Mouse (Mus musculus): Measurements from ENCODE around the gene Smim7. TPM values are rescaled to one million over a fixed set of nuclear protein-coding genes. Genes with fewer than 3 reads are reported as not detected.

Gene Smim7
- polyA plus RNA-seq, 1 experiment from 2014 or later, result 112 TPM

GRCm38 (mm10) chr8:72572507-72572906 is 1.6 kb upstream of the Smim7 start:
- Histone ChIP-seq H3K4me1 (replicated peaks; ENCODE audit: control insufficient read depth, insufficient read depth, low read length) (0 out of 2 replicates have a peak, but pooled peaks cover 4% of the 10 kb centered on the region), H3K27ac (ENCODE audit: low read depth, low read length) (peak overlapping the region; percentile 90; the same call in 1 of the 2 replicates), H3K9me3 (ENCODE audit: control insufficient read depth) (no peaks in the 10 kb centered on the region), H3K27me3 (replicated peaks; ENCODE audit: control insufficient read depth, insufficient read depth, low read length) (no peaks in the 10 kb centered on the region), H3K36me3 (ENCODE audit: control insufficient read depth, insufficient read depth) (peaks cover 20% of the 10 kb centered on the region), H3K4me3 (ENCODE audit: low read depth, low read length) (peak overlapping the region; percentile 71), H3K4me2 (replicated peaks; ENCODE audit: low read depth) (peak overlapping the region; percentile 95), H3K9ac (ENCODE audit: low read depth, low read length) (peak overlapping the region; percentile 52; the same call in 1 of the 2 replicates)
- WGBS, result 13% methylated on average over 10 of the region's 10 CpGs
- TF ChIP-seq CTCF (IDR thresholded peaks at IDR 0.05; ENCODE audit: low read depth), result no peak
- ATAC-seq, result no peak

- no peak for TF ChIP-seq CTCF (IDR thresholded peaks at IDR 0.05; ENCODE audit: low read depth)
- peak within 1 kb of the TSS; percentile 52 for H3K9ac ChIP-seq (ENCODE audit: low read depth, low read length)
- WGBS, result 0% methylated on average over 45 of the region's 45 CpGs
Measured at GRCm38 (mm10) chr8:72571611-72572473, 954 bp upstream of the Smim7 start, which contains the start of gene Tmem38a. Tmem38a (plus strand) TSS chr8:72572055.

GRCm38 (mm10) chr8:72565970-72566369 is 4.9 kb downstream of the Smim7 start:
- H3K27me3 ChIP-seq (replicated peaks; ENCODE audit: control insufficient read depth, insufficient read depth, low read length), result no peaks in the 10 kb centered on the region
- no peak overlapping the region for H3K4me2 ChIP-seq (replicated peaks; ENCODE audit: low read depth)
- 91% methylated on average over 2 of the region's 2 CpGs for WGBS
- no peak overlapping the region for H3K9ac ChIP-seq (ENCODE audit: low read depth, low read length)
- H3K4me3 ChIP-seq (ENCODE audit: low read depth, low read length), result no peak overlapping the region
- no peaks in the 10 kb centered on the region for H3K9me3 ChIP-seq (ENCODE audit: control insufficient read depth)
- no peak overlapping the region for H3K27ac ChIP-seq (ENCODE audit: low read depth, low read length)
- H3K36me3 ChIP-seq (ENCODE audit: control insufficient read depth, insufficient read depth), result peaks cover 46% of the 10 kb centered on the region
- ATAC-seq, result no peak
- 0 out of 2 replicates have a peak, but pooled peaks cover 4% of the 10 kb centered on the region for H3K4me1 ChIP-seq (replicated peaks; ENCODE audit: control insufficient read depth, insufficient read depth, low read length)
- TF ChIP-seq CTCF (IDR thresholded peaks at IDR 0.05; ENCODE audit: low read depth), result no peak

More at GRCm38 (mm10) chr8:72571611-72572473, 954 bp upstream of the Smim7 start, which contains the start of gene Tmem38a:
- peak within 1 kb of the TSS; percentile 90 for H3K27ac ChIP-seq (ENCODE audit: low read depth, low read length)
- no peaks in the 10 kb centered on the region for H3K9me3 ChIP-seq (ENCODE audit: control insufficient read depth)
- peak within 1 kb of the TSS; percentile 71 for H3K4me3 ChIP-seq (ENCODE audit: low read depth, low read length)
- H3K27me3 ChIP-seq (replicated peaks; ENCODE audit: control insufficient read depth, insufficient read depth, low read length), result no peaks in the 10 kb centered on the region
- 0 out of 2 replicates have a peak, but pooled peaks cover 4% of the 10 kb centered on the region for H3K4me1 ChIP-seq (replicated peaks; ENCODE audit: control insufficient read depth, insufficient read depth, low read length)
- H3K4me2 ChIP-seq (replicated peaks; ENCODE audit: low read depth), result peak within 1 kb of the TSS; percentile 95
- peaks cover 26% of the 10 kb centered on the region for H3K36me3 ChIP-seq (ENCODE audit: control insufficient read depth, insufficient read depth)
- ATAC-seq, result no peak

GRCm38 (mm10) chr8:72561111-72561689 is 9.7 kb downstream of the Smim7 start:
- no peaks in the 10 kb centered on the region for H3K4me1 ChIP-seq (replicated peaks; ENCODE audit: control insufficient read depth, insufficient read depth, low read length)
- H3K4me2 ChIP-seq (replicated peaks; ENCODE audit: low read depth), result no peak overlapping the region
- no peak for ATAC-seq
- no peak for TF ChIP-seq CTCF (IDR thresholded peaks at IDR 0.05; ENCODE audit: low read depth)
- no peak overlapping the region for H3K4me3 ChIP-seq (ENCODE audit: low read depth, low read length)
- no peak overlapping the region for H3K9ac ChIP-seq (ENCODE audit: low read depth, low read length)
- no peaks in the 10 kb centered on the region for H3K9me3 ChIP-seq (ENCODE audit: control insufficient read depth)
- H3K27me3 ChIP-seq (replicated peaks; ENCODE audit: control insufficient read depth, insufficient read depth, low read length), result no peaks in the 10 kb centered on the region
- no peak overlapping the region for H3K27ac ChIP-seq (ENCODE audit: low read depth, low read length)
- WGBS, result 84% methylated on average over 1 of the region's 1 CpGs
- peaks cover 28% of the 10 kb centered on the region; the same call in 1 of the 2 replicates for H3K36me3 ChIP-seq (ENCODE audit: control insufficient read depth, insufficient read depth)

DNA sequence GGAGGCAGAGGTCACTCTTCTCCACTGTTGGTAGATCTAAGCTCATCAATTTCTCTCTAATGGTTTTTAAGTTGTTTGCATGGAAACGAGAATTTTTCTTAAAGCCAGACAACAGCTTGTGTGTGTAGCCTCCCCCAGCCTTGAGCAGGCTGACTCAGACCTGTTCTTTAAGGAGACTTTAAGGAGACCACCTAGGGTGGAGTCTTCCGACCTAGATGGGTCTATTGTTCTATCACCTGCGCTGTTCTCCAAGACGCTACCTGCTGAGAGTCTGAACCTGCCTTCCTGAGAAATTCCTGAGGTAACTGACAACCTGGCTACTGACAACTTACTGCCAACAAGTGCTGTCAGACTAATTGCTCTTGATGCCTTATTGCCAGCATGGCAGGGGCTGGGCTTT is 15.1 kb downstream of the Smim7 start:
- TF ChIP-seq CTCF (IDR thresholded peaks at IDR 0.05; ENCODE audit: low read depth), result no peak
- Histone ChIP-seq H3K4me3 (ENCODE audit: low read depth, low read length) (no peak overlapping the region), H3K4me2 (replicated peaks; ENCODE audit: low read depth) (no peak overlapping the region), H3K36me3 (ENCODE audit: control insufficient read depth, insufficient read depth) (peaks cover 13% of the 10 kb centered on the region; the same call in 1 of the 2 replicates), H3K4me1 (replicated peaks; ENCODE audit: control insufficient read depth, insufficient read depth, low read length) (no peaks in the 10 kb centered on the region), H3K27ac (ENCODE audit: low read depth, low read length) (no peak overlapping the region), H3K9me3 (ENCODE audit: control insufficient read depth) (no peaks in the 10 kb centered on the region), H3K27me3 (replicated peaks; ENCODE audit: control insufficient read depth, insufficient read depth, low read length) (no peaks in the 10 kb centered on the region), H3K9ac (ENCODE audit: low read depth, low read length) (no peak overlapping the region)
- WGBS, result 55% methylated on average over 4 of the region's 4 CpGs
- no peak for ATAC-seq

DNA sequence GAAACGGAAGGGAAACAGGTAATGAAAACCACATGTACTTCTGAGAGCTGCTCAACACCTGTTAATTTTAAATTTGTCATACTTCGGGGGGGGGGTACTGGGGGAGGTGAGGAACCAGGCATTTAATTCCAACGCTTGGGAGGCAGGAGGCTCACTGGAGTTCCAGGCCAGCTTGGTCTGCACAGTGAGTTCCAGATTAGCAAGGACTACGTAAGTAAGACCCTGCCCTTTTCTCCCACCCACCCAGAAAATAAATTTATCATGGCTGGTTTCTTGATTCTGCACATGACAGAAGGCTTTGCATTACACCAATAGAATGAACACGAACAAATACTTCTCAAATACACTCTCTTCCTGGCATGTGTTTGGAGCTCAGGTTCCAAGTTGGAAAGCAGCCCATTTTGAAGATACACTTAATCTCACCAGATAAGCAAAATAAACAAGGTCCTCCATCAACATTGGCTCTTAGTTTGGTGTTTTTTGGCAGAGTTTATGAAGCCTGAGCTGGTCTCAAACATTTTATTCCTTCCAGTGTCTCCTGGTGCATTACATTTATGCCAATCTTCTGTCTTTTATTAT is 21.5 kb downstream of the Smim7 start:
- Histone ChIP-seq H3K27ac (ENCODE audit: low read depth, low read length) (no peak overlapping the region), H3K4me3 (ENCODE audit: low read depth, low read length) (peak overlapping the region; percentile 89), H3K36me3 (ENCODE audit: control insufficient read depth, insufficient read depth) (no peaks in the 10 kb centered on the region), H3K4me1 (replicated peaks; ENCODE audit: control insufficient read depth, insufficient read depth, low read length) (peaks cover 10% of the 10 kb centered on the region; the same call in 1 of the 2 replicates), H3K4me2 (replicated peaks; ENCODE audit: low read depth) (peak overlapping the region; percentile 75), H3K9me3 (ENCODE audit: control insufficient read depth) (no peaks in the 10 kb centered on the region), H3K9ac (ENCODE audit: low read depth, low read length) (peak overlapping the region; percentile 58; the same call in 1 of the 2 replicates), H3K27me3 (replicated peaks; ENCODE audit: control insufficient read depth, insufficient read depth, low read length) (no peaks in the 10 kb centered on the region)
- no peak for ATAC-seq
- 4% methylated on average over 5 of the region's 5 CpGs for whole genome bisulfite sequencing
- TF ChIP-seq CTCF (IDR thresholded peaks at IDR 0.05; ENCODE audit: low read depth), result no peak

Measured in intestine, postnatal 0 days (tissue).